Mouse (Mus musculus) cerebellum, adult 2 months (tissue): Measurements from ENCODE around the gene Olfr1009. TPM values are rescaled to one million over a fixed set of nuclear protein-coding genes. Genes with fewer than 3 reads are reported as not detected.
"Not testable (repeated sequence)": the region's sequence is repeated elsewhere in the genome, so short reads cannot be mapped to it uniquely, and the experiment has no call there.

Source experiments
- DNase-seq, 2 experiments: peaks; one replicate each; pipeline ENCODE4 v3.0.0; 2021
- H3K27ac ChIP-seq: fragments of 200-500 bp; 2 replicates; pipeline ENCODE4 v1.5.1; 2012; ENCODE audit warnings: low read length, control low read depth, inconsistent platforms; ENCODE audit not compliant: insufficient read depth
- H3K27me3 ChIP-seq: fragments of 200-500 bp; 2 replicates; pipeline ENCODE4 v1.6.1; 2012; ENCODE audit warnings: inconsistent platforms, mild to moderate bottlenecking, low read length, moderate library complexity; ENCODE audit not compliant: control insufficient read depth, insufficient read depth
- H3K4me1 ChIP-seq: fragments of 200-500 bp; 2 replicates; pipeline ENCODE4 v1.6.1; 2011; ENCODE audit warnings: low read length; ENCODE audit not compliant: control insufficient read depth, insufficient read depth
- H3K4me3 ChIP-seq: fragments of 200-500 bp; replicated peaks from 2 replicates; pipeline ENCODE3; 2011; ENCODE audit warnings: mild to moderate bottlenecking, low read depth, low read length, control low read depth; ENCODE audit not compliant: insufficient read depth
- CTCF ChIP-seq: fragments of 200-500 bp; IDR thresholded peaks from 2 replicates; pipeline ENCODE4 v1.5.1; 2011; ENCODE audit warnings: low read depth, mild to moderate bottlenecking, control low read depth, low read length, moderate library complexity, borderline replicate concordance; ENCODE audit not compliant: insufficient read depth
- POLR2A ChIP-seq: fragments of 200-500 bp; IDR thresholded peaks from 2 replicates; pipeline ENCODE4 v1.6.1; 2011; ENCODE audit warnings: low read length, control low read depth, borderline replicate concordance; ENCODE audit not compliant: insufficient read depth
- WGBS: fragments of 180-500 bp; shearing (Covaris S2); methylation state at CpG from one replicate; pipeline ENCODE4 v1.1.7; 2018; 5-methylcytosine and 5-hydroxymethylcytosine counted together
- polyA plus RNA-seq: library from polyadenylated mRNA; depleted of rRNA; stranded (reverse); fragments of >200 nt; gene quantifications from 2 replicates; pipeline ENCODE4 v1.2.3, GENCODE M21; 2012; rRNA removed

Gene Olfr1009
- polyA plus RNA-seq: not detected in 2 replicates

DNA sequence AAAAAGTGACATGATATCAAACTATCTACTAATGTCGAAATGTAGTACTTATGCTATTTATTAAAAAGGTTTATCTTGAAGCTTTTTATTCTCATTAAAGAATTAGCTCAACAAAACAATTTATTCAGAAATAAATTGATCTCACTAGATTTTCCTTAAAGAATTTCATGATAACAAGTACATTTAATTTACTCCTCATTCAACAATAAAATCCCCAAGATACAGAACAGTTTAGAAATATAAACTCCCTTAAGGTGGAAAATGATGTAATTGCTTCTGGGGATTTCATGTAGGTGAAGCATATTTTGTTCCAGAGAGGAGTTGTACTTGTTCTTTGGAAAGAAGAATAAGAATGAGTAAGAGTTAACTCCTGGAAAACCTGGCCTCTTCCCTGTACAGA, at the start of gene Olfr1009:
Olfr1009 (plus strand) TSS at position 301 of the 400 bp plus-strand sequence.
- H3K27ac ChIP-seq: no peak within 1 kb of the TSS
- TF ChIP-seq POLR2A (no peak), CTCF (no peak)
- H3K4me3 ChIP-seq: no peak within 1 kb of the TSS
- no peaks in the 10 kb centered on the region for H3K4me1 ChIP-seq
- 81% methylated on average over 1 of the region's 1 CpGs for WGBS
- no peaks in the 10 kb centered on the region for H3K27me3 ChIP-seq
- DNase-seq: no peak

DNA sequence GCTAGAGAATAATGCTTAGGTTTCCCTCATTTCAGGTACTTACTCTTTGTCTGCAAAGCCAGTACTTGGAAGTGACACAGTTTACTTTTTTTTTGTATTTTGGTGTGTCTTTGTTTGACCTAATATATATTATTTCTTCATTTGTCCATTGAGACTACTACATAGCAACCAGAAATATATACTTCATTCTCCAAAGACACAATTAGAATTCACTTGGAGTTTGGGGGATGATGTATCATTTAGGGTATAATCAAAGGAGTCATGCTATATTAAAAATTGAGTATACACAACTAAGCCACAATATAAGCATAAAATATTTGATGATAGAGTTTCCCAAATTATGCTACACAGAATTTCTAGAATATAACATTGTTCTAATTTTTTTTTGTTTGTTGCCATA, 36.6 kb upstream of the Olfr1009 start, which contains the start of gene Olfr1006:
Olfr1006 (minus strand) TSS at position 101 of the 400 bp plus-strand sequence.
- no peak within 1 kb of the TSS for H3K4me3 ChIP-seq
- DNase-seq: no peak
- no peaks in the 10 kb centered on the region for H3K27me3 ChIP-seq
- no peaks in the 10 kb centered on the region for H3K4me1 ChIP-seq
- no peak within 1 kb of the TSS for H3K27ac ChIP-seq
- TF ChIP-seq POLR2A: no peak
- TF ChIP-seq CTCF: no peak

- TF ChIP-seq CTCF: no peak
- TF ChIP-seq POLR2A: no peak
- Histone ChIP-seq H3K27me3 (no peaks in the 10 kb centered on the region), H3K4me1 (no peaks in the 10 kb centered on the region), H3K4me3 (no peak within 1 kb of the TSS), H3K27ac (no peak within 1 kb of the TSS)
- no peak for DNase-seq
Observed at GRCm38 (mm10) chr2:85689131-85689530, 26.1 kb upstream of the Olfr1009 start, which contains the start of gene Olfr1008. Olfr1008 (plus strand) TSS chr2:85689431.

DNA sequence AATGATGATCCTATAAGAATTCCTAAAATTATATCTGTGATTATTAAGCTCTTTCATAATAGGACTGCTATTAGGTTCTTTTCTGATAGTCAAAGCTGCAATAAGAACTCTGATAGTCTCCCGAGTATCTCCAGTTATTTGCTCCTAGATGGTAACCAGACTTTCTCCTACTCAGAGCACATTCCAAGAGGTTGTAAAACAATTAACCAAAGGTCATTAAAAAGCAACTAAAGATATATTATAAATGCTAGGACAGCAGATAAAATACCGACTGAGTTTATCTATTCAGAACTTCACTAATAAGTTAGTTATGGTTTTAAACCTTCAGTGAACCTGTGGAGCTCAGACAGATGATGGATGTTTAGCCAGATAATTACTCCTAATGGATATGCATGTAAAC, 4.5 kb upstream of the Olfr1009 start:
- H3K4me3 ChIP-seq, H3K27ac ChIP-seq, DNase-seq, H3K4me1 ChIP-seq, H3K27me3 ChIP-seq: not testable (repeated sequence)
- 84% methylated on average over 2 of the region's 2 CpGs for WGBS

DNA sequence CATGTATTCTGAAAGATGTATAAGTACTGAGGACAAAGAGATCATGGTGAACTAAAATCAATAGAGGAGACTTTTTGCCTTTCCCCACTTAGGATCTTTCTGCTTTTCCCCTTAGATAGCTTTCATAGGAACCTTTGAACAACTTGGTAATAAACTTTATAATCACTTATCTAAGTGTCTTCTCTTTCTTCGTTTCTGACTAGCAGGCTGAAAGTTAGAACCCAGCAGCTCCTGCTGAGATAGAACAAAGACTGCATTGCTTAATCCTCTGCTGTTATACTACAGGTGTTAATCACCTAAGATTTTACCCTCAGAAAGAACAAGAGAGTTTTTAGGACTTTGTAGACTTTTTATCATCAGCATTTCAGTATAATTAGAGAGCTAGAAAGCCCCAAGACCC, 4.1 kb upstream of the Olfr1009 start:
- TF ChIP-seq POLR2A (no peak), CTCF (no peak)
- WGBS: 39% methylated on average over 1 of the region's 1 CpGs
- no peak overlapping the region for H3K27ac ChIP-seq
- no peaks in the 10 kb centered on the region for H3K4me1 ChIP-seq
- no peak for DNase-seq
- H3K27me3 ChIP-seq: no peaks in the 10 kb centered on the region
- no peak overlapping the region for H3K4me3 ChIP-seq

DNA sequence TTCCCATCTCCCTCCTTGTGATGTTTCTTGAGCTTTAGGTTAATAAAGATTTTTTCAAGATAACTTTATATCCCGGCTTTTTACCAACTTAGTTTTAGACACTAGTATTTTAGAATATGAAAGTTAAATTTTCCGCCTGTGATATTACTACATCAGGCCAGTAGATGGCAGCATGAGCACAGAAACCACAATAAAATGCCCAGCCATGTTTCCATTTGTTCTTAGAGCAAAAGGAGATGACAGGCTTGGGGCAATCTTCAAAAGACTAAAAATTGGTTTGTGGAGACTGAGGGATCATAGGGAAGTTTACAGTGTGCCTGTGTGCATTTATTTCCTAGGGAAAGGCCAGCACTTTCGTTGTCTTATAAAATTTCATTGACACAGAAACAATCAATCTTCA, 10.6 kb downstream of the Olfr1009 start:
- TF ChIP-seq POLR2A (no peak), CTCF (no peak)
- 10% methylated on average over 3 of the region's 3 CpGs for whole genome bisulfite sequencing
- Histone ChIP-seq H3K27me3 (no peaks in the 10 kb centered on the region), H3K4me1 (no peaks in the 10 kb centered on the region), H3K4me3 (no peak overlapping the region), H3K27ac (no peak overlapping the region)
- DNase-seq: peak in 1 of 2 experiments; percentile 1

- Histone ChIP-seq H3K27me3 (no peaks in the 10 kb centered on the region), H3K4me3 (no peak overlapping the region), H3K4me1 (no peaks in the 10 kb centered on the region), H3K27ac (no peak overlapping the region)
- TF ChIP-seq POLR2A: no peak
- TF ChIP-seq CTCF: no peak
- 12% methylated on average over 4 of the region's 4 CpGs for WGBS
- DNase-seq: no peak
Observed at GRCm38 (mm10) chr2:85753822-85754221, 38.6 kb downstream of the Olfr1009 start.

- WGBS: 70% methylated on average over 1 of the region's 1 CpGs
Observed at GRCm38 (mm10) chr2:85762666-85763065, 47.4 kb downstream of the Olfr1009 start, which contains the start of gene Olfr1012. Olfr1012 (minus strand) TSS chr2:85762766.

More at GRCm38 (mm10) chr2:85762666-85763065, 47.4 kb downstream of the Olfr1009 start, which contains the start of gene Olfr1012:
- Histone ChIP-seq H3K4me3 (no peak within 1 kb of the TSS), H3K27ac (no peak within 1 kb of the TSS), H3K4me1 (no peaks in the 10 kb centered on the region), H3K27me3 (no peaks in the 10 kb centered on the region)
- TF ChIP-seq CTCF (no peak), POLR2A (no peak)
- DNase-seq: no peak
